15 mouse cellular contexts compared by ENCODE assay signal in genomic region chr8:87740946-87741530, GRCm38 (mm10).
"Had no signal": no experiment of that assay in that cellular context is flagged by ENCODE, and none has a peak within 500 bp of the region (broad histone marks: within the 10 kb centered on the region; RNA-seq: fewer than 3 reads in every experiment).

No protein-coding gene starts in this region.

- H3K36me3 ChIP-seq: kidney, embryonic 15.5 days; liver, embryonic 15.5 days; midbrain, embryonic 12.5 days had no signal

- H3K4me3 ChIP-seq: kidney, embryonic 15.5 days; left cerebral cortex, adult 2 months; limb, embryonic 10.5 days; liver, embryonic 15.5 days; midbrain, embryonic 12.5 days had no signal

- H3K9ac ChIP-seq: kidney, embryonic 15.5 days; liver, embryonic 15.5 days; lung, embryonic 14.5 days; midbrain, embryonic 12.5 days had no signal

- H3K4me1 ChIP-seq: liver, embryonic 15.5 days had no signal

- H3K27ac ChIP-seq: kidney, embryonic 15.5 days; left cerebral cortex, adult 2 months; limb, embryonic 10.5 days; liver, embryonic 15.5 days had no signal

- H3K4me2 ChIP-seq: kidney, embryonic 15.5 days; liver, embryonic 11.5 days; liver, embryonic 15.5 days; lung, embryonic 14.5 days; midbrain, embryonic 12.5 days had no signal

- H3K27me3 ChIP-seq: kidney, embryonic 15.5 days; liver, embryonic 15.5 days; midbrain, embryonic 12.5 days had no signal

- H3K9me3 ChIP-seq: kidney, embryonic 15.5 days; limb, embryonic 10.5 days; liver, embryonic 15.5 days; midbrain, embryonic 12.5 days had no signal

- DNase-seq: kidney, adult 18-20 months; kidney, postnatal 14 days; lung, embryonic 14.5 days; lung, postnatal 10 days; retina, postnatal 1 day; right cerebral cortex, postnatal 4 days; spleen, adult 18-20 months; thymus, adult 18-20 months; thymus, postnatal 14 days had no signal
